Mouse (Mus musculus): ENCODE measurements at regions not wholly inside any gene's neighbourhood (a gene's known extent, or its start where the extent isn't known, plus 50 kb on each side); places are given as distances from the start of the nearest gene placed in this dataset.

- no peaks in the 10 kb centered on the region for H3K9me3 ChIP-seq
- no peak for DNase-seq (ENCODE audit: extremely low spot score, low spot score)
- no peak overlapping the region for H3K27ac ChIP-seq
- H3K4me3 ChIP-seq = no peak overlapping the region
- no peaks in the 10 kb centered on the region for H3K4me1 ChIP-seq
- H3K36me3 ChIP-seq (replicated peaks) = no peaks in the 10 kb centered on the region
- WGBS = 82% methylated on average over 23 of the region's 23 CpGs
- H3K27me3 ChIP-seq (ENCODE audit: poor library complexity, severe bottlenecking) = no peaks in the 10 kb centered on the region
These were observed 278.9 kb downstream of the Vrk1 start for GRCm38 (mm10) chr12:106288791-106289515.

- no peaks in the 10 kb centered on the region for H3K36me3 ChIP-seq (replicated peaks)
- no peaks in the 10 kb centered on the region for H3K4me1 ChIP-seq
- H3K27ac ChIP-seq = no peak overlapping the region
- no peaks in the 10 kb centered on the region for H3K27me3 ChIP-seq (ENCODE audit: poor library complexity, severe bottlenecking)
- 84% methylated on average over 15 of the region's 15 CpGs for WGBS
- no peaks in the 10 kb centered on the region for H3K9me3 ChIP-seq
- no peak for DNase-seq (ENCODE audit: extremely low spot score, low spot score)
- no peak overlapping the region for H3K4me3 ChIP-seq
These were observed 281.5 kb downstream of the Vrk1 start for GRCm38 (mm10) chr12:106291476-106292046.

- Histone ChIP-seq H3K4me3 (no peak overlapping the region), H3K27ac (no peak overlapping the region), H3K36me3 (replicated peaks) (no peaks in the 10 kb centered on the region), H3K4me1 (no peaks in the 10 kb centered on the region), H3K27me3 (ENCODE audit: poor library complexity, severe bottlenecking) (no peaks in the 10 kb centered on the region), H3K9me3 (no peaks in the 10 kb centered on the region)
- DNase-seq (ENCODE audit: extremely low spot score, low spot score) = no peak
- 78% methylated on average over 5 of the region's 5 CpGs for WGBS
These were observed 283.1 kb downstream of the Vrk1 start for GRCm38 (mm10) chr12:106293117-106293516.

GRCm38 (mm10) chr12:106295596-106295995 lies 285.6 kb downstream of the Vrk1 start:
- Histone ChIP-seq H3K4me1 (no peaks in the 10 kb centered on the region), H3K4me3 (no peak overlapping the region), H3K27me3 (ENCODE audit: poor library complexity, severe bottlenecking) (no peaks in the 10 kb centered on the region), H3K36me3 (replicated peaks) (no peaks in the 10 kb centered on the region), H3K9me3 (no peaks in the 10 kb centered on the region), H3K27ac (no peak overlapping the region)
- DNase-seq (ENCODE audit: extremely low spot score, low spot score) = no peak
- 78% methylated on average over 7 of the region's 7 CpGs for WGBS

- DNase-seq (ENCODE audit: extremely low spot score, low spot score) = no peak
- no peaks in the 10 kb centered on the region for H3K36me3 ChIP-seq (replicated peaks)
- no peak overlapping the region for H3K4me3 ChIP-seq
- no peaks in the 10 kb centered on the region for H3K4me1 ChIP-seq
- H3K9me3 ChIP-seq = no peaks in the 10 kb centered on the region
- no peak overlapping the region for H3K27ac ChIP-seq
- WGBS = 75% methylated on average over 8 of the region's 8 CpGs
- 0 out of 2 replicates have a peak, but pooled peaks cover 12% of the 10 kb centered on the region for H3K27me3 ChIP-seq (ENCODE audit: poor library complexity, severe bottlenecking)
These were observed 292.6 kb downstream of the Vrk1 start for GRCm38 (mm10) chr12:106302617-106303016.

- Histone ChIP-seq H3K4me3 (no peak overlapping the region), H3K27ac (no peak overlapping the region), H3K4me1 (peaks cover 35% of the 10 kb centered on the region), H3K27me3 (ENCODE audit: poor library complexity, severe bottlenecking) (peaks cover 60% of the 10 kb centered on the region), H3K36me3 (replicated peaks) (no peaks in the 10 kb centered on the region), H3K9me3 (no peaks in the 10 kb centered on the region)
- DNase-seq (ENCODE audit: extremely low spot score, low spot score) = no peak
- 79% methylated on average over 12 of the region's 12 CpGs for WGBS
These were observed 298.4 kb downstream of the Vrk1 start for GRCm38 (mm10) chr12:106308291-106308955.

- WGBS = 83% methylated on average over 25 of the region's 25 CpGs
- DNase-seq (ENCODE audit: extremely low spot score, low spot score) = no peak
- Histone ChIP-seq H3K4me3 (no peak overlapping the region), H3K27me3 (ENCODE audit: poor library complexity, severe bottlenecking) (peaks cover 64% of the 10 kb centered on the region), H3K27ac (no peak overlapping the region), H3K9me3 (no peaks in the 10 kb centered on the region), H3K4me1 (peaks cover 35% of the 10 kb centered on the region), H3K36me3 (replicated peaks) (no peaks in the 10 kb centered on the region)
These were observed 299.1 kb downstream of the Vrk1 start for GRCm38 (mm10) chr12:106308956-106309610.

GRCm38 (mm10) chr12:106310171-106310570 lies 300.1 kb downstream of the Vrk1 start:
- H3K27me3 ChIP-seq (ENCODE audit: poor library complexity, severe bottlenecking) = peaks cover 64% of the 10 kb centered on the region
- H3K9me3 ChIP-seq = no peaks in the 10 kb centered on the region
- peaks cover 41% of the 10 kb centered on the region for H3K4me1 ChIP-seq
- WGBS = 33% methylated on average over 6 of the region's 6 CpGs
- 0 out of 2 replicates have a peak overlapping the region, but pooled peaks have one; percentile 82 for H3K27ac ChIP-seq
- peak overlapping the region; percentile 58 for H3K4me3 ChIP-seq
- no peak for DNase-seq (ENCODE audit: extremely low spot score, low spot score)
- H3K36me3 ChIP-seq (replicated peaks) = no peaks in the 10 kb centered on the region

- peaks cover 46% of the 10 kb centered on the region for H3K4me1 ChIP-seq
These were observed 300.7 kb downstream of the Vrk1 start for GRCm38 (mm10) chr12:106310585-106311319.

GRCm38 (mm10) chr12:106311320-106311825 lies 301.3 kb downstream of the Vrk1 start:
- Histone ChIP-seq H3K27me3 (ENCODE audit: poor library complexity, severe bottlenecking) (peaks cover 64% of the 10 kb centered on the region), H3K4me3 (peak overlapping the region; percentile 58), H3K4me1 (peaks cover 46% of the 10 kb centered on the region), H3K36me3 (replicated peaks) (no peaks in the 10 kb centered on the region), H3K9me3 (no peaks in the 10 kb centered on the region), H3K27ac (peak overlapping the region; percentile 82)
- DNase-seq (ENCODE audit: extremely low spot score, low spot score) = no peak
- WGBS = 42% methylated on average over 7 of the region's 7 CpGs

More at GRCm38 (mm10) chr12:106310585-106311319, 300.7 kb downstream of the Vrk1 start:
- H3K4me3 ChIP-seq = peak overlapping the region; percentile 58
- peaks cover 64% of the 10 kb centered on the region for H3K27me3 ChIP-seq (ENCODE audit: poor library complexity, severe bottlenecking)
- H3K36me3 ChIP-seq (replicated peaks) = no peaks in the 10 kb centered on the region
- WGBS = under 1% methylated on average over 34 of the region's 34 CpGs
- DNase-seq (ENCODE audit: extremely low spot score, low spot score) = peak; percentile 53
- peak overlapping the region; percentile 82 for H3K27ac ChIP-seq
- no peaks in the 10 kb centered on the region for H3K9me3 ChIP-seq

- Histone ChIP-seq H3K36me3 (replicated peaks) (no peaks in the 10 kb centered on the region), H3K9me3 (no peaks in the 10 kb centered on the region), H3K4me3 (no peak overlapping the region), H3K4me1 (peaks cover 46% of the 10 kb centered on the region), H3K27ac (no peak overlapping the region), H3K27me3 (ENCODE audit: poor library complexity, severe bottlenecking) (peaks cover 61% of the 10 kb centered on the region)
- WGBS = 67% methylated on average over 17 of the region's 17 CpGs
- DNase-seq (ENCODE audit: extremely low spot score, low spot score) = no peak
These were observed 302.0 kb downstream of the Vrk1 start for GRCm38 (mm10) chr12:106311831-106312600.

Measured in forebrain, embryonic 10.5 days (tissue).